Mouse (Mus musculus): ENCODE data around the gene Lyrm9.

Gene Lyrm9

GRCm38 (mm10) chr11:78814461-78814941 is 11.9 kb upstream of the Lyrm9 start:
- DNase-seq (ENCODE audit: low read depth, low spot score) = no peak

GRCm38 (mm10) chr11:78815986-78816792 is 10.2 kb upstream of the Lyrm9 start:
- DNase-seq (ENCODE audit: low read depth, low spot score) = no peak

- no peak for DNase-seq (ENCODE audit: low read depth, low spot score)
These were observed 8.9 kb upstream of the Lyrm9 start for GRCm38 (mm10) chr11:78817311-78818022.

GRCm38 (mm10) chr11:78820337-78821000 is 5.9 kb upstream of the Lyrm9 start:
- DNase-seq (ENCODE audit: low read depth, low spot score) = no peak

GRCm38 (mm10) chr11:78822792-78823498 is 3.4 kb upstream of the Lyrm9 start:
- no peak for DNase-seq (ENCODE audit: low read depth, low spot score)

GRCm38 (mm10) chr11:78827546-78827945 is 1.2 kb downstream of the Lyrm9 start:
- DNase-seq (ENCODE audit: low read depth, low spot score) = no peak

- no peak for DNase-seq (ENCODE audit: low read depth, low spot score)
These were observed 2.0 kb downstream of the Lyrm9 start for GRCm38 (mm10) chr11:78828386-78828785.

GRCm38 (mm10) chr11:78829373-78829772 is 3.0 kb downstream of the Lyrm9 start:
- DNase-seq (ENCODE audit: low read depth, low spot score) = no peak

- no peak for DNase-seq (ENCODE audit: low read depth, low spot score)
These were observed 3.8 kb downstream of the Lyrm9 start for GRCm38 (mm10) chr11:78830180-78830579.

- DNase-seq (ENCODE audit: low read depth, low spot score) = no peak
These were observed 5.3 kb downstream of the Lyrm9 start for GRCm38 (mm10) chr11:78831716-78832115.

- DNase-seq (ENCODE audit: low read depth, low spot score) = no peak
These were observed 5.8 kb downstream of the Lyrm9 start for GRCm38 (mm10) chr11:78832117-78832726.

GRCm38 (mm10) chr11:78832816-78833314 is 6.5 kb downstream of the Lyrm9 start:
- no peak for DNase-seq (ENCODE audit: low read depth, low spot score)

- no peak for DNase-seq (ENCODE audit: low read depth, low spot score)
These were observed 10.1 kb downstream of the Lyrm9 start for GRCm38 (mm10) chr11:78836486-78836885.

GRCm38 (mm10) chr11:78837989-78838388 is 11.6 kb downstream of the Lyrm9 start:
- no peak for DNase-seq (ENCODE audit: low read depth, low spot score)

- no peak for DNase-seq (ENCODE audit: low read depth, low spot score)
These were observed 13.1 kb downstream of the Lyrm9 start for GRCm38 (mm10) chr11:78839491-78839890.

GRCm38 (mm10) chr11:78840141-78840540 is 13.8 kb downstream of the Lyrm9 start:
- no peak for DNase-seq (ENCODE audit: low read depth, low spot score)

- DNase-seq (ENCODE audit: low read depth, low spot score) = no peak
These were observed 15.6 kb downstream of the Lyrm9 start for GRCm38 (mm10) chr11:78841987-78842386.

GRCm38 (mm10) chr11:78846620-78847019 is 20.2 kb downstream of the Lyrm9 start:
- no peak for DNase-seq (ENCODE audit: low read depth, low spot score)

- no peak for DNase-seq (ENCODE audit: low read depth, low spot score)
These were observed 21.8 kb downstream of the Lyrm9 start for GRCm38 (mm10) chr11:78847884-78848848.

- DNase-seq (ENCODE audit: low read depth, low spot score) = no peak
These were observed 23.5 kb downstream of the Lyrm9 start for GRCm38 (mm10) chr11:78849859-78850258.
